Mouse (Mus musculus): ENCODE measurements around the gene Ankra2. TPM values are rescaled to one million over a fixed set of nuclear protein-coding genes. Genes with fewer than 3 reads are reported as not detected.

The Ankra2 gene
- polyA plus RNA-seq, 1 experiment from 2014 or later = 7.6 TPM

DNA sequence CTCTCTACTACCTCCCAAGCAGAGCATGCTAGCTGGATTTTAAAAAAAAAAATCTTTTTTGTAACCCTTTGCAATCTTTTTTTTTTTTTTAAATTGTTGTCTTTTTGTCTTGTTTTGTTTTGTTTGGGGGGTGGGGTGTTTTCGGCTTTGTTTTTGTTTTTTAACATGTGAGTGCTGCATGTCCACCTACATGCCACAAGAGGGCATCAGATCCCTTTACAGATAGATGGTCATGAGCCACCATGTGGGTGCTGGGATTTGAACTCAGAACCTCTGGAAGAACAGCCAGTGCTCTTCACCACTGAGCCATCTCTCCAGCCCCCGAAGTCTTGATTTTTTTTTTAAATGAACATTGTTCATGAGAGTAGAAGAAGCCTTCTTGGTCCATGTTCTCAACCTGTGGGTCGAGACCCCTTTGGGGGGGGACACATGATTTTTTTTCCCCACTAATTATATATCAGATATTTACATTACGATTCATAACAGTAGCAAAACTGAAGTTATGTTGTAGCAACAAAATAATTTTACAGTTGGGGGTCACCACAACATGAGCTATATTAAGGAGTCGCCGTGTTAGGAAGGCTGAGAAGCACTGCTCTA, 35.1 kb downstream of the Ankra2 start:
- no peak overlapping the region for H3K4me2 ChIP-seq
- 71% methylated on average over 6 of the region's 6 CpGs for WGBS (ENCODE audit: insufficient replicate concordance)
- H3K27me3 ChIP-seq = no peaks in the 10 kb centered on the region
- no peaks in the 10 kb centered on the region for H3K4me1 ChIP-seq (replicated peaks)
- no peak for DNase-seq
- no peak for ATAC-seq (ENCODE audit: low read depth)
- no peak overlapping the region for H3K27ac ChIP-seq
- no peak overlapping the region for H3K4me3 ChIP-seq (replicated peaks)
- no peaks in the 10 kb centered on the region for H3K36me3 ChIP-seq
- no peak overlapping the region for H3K9ac ChIP-seq
- 0 out of 2 replicates have a peak, but pooled peaks cover 5% of the 10 kb centered on the region for H3K9me3 ChIP-seq (replicated peaks)

DNA sequence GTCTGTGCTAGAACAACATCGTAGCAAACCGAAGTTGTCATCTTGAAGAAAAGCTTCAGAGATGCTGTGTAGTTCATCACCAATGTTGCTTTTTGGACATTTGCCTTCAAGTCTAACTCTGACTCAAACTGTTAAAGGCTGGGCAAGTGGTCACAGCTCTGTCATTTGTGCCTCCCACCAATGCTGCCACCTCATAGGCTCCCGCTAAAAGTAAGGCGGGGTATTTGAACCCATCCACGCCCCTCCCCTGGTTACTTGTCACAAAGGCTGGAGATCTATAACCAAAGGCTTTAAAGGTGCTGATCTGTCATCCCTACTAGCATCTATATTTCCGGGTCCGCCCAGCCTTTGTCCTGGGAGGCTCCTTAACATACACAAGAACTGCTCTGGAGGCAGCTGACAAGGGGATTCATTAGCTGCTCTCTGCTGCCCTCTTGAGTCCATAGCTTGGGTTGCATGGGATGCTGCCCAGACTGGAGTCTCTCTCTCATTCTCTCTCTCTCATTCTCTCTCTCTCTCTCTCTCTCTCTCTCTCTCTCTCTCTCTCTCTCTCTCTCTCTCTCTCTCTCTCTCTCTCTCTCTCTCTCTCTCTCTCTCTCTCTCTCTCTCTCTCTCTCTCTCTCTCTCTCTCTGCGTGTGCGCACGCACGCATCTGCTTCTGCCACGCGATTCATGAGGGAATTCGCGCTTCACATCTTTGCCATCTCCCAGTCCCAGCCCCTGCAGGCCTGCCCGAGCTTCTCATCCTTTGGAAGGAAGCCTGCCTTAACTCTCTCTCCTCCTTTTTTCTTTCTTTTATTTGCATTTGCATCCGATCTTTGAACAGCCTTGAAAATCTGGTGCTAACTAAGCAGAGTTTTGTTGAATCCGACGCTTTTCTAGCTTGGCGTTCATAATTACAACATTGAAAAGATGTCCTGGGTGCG, 36.2 kb downstream of the Ankra2 start:
- ATAC-seq (ENCODE audit: low read depth) (peak; percentile 53; the same call in 1 of the 2 replicates), DNase-seq (peak; percentile 57)
- Histone ChIP-seq H3K4me2 (no peak overlapping the region), H3K27ac (no peak overlapping the region), H3K9ac (no peak overlapping the region), H3K9me3 (replicated peaks) (0 out of 2 replicates have a peak, but pooled peaks cover 5% of the 10 kb centered on the region), H3K4me3 (replicated peaks) (no peak overlapping the region), H3K27me3 (no peaks in the 10 kb centered on the region), H3K4me1 (replicated peaks) (no peaks in the 10 kb centered on the region), H3K36me3 (no peaks in the 10 kb centered on the region)
- WGBS (ENCODE audit: insufficient replicate concordance) = 43% methylated on average over 21 of the region's 21 CpGs

DNA sequence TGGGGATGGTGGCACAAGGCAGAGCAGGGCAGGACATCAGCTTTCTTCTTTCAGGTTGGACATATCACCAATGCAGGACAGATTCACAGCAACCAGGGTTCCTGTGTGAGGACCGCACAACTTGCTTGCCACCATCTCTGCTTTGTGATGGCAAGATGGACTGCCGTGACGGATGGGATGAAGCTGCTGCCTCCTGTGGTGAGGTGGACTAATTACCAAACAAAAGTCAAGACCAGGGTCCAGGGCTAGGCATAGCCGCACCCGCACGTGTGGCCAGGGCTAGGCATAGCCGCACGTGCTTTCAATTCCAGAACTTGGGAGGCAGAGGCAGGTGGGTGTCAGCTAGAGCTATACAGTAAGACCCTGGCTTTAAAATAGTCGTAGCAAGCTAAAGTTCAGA, 42.4 kb downstream of the Ankra2 start:
- DNase-seq (no peak), ATAC-seq (ENCODE audit: low read depth) (no peak)
- H3K36me3 ChIP-seq = peaks cover 24% of the 10 kb centered on the region
- H3K4me1 ChIP-seq (replicated peaks) = 0 out of 2 replicates have a peak, but pooled peaks cover 4% of the 10 kb centered on the region
- H3K4me2 ChIP-seq = no peak overlapping the region
- H3K9ac ChIP-seq = no peak overlapping the region
- H3K4me3 ChIP-seq (replicated peaks) = no peak overlapping the region
- 80% methylated on average over 9 of the region's 9 CpGs for WGBS (ENCODE audit: insufficient replicate concordance)
- H3K27ac ChIP-seq = no peak overlapping the region
- H3K9me3 ChIP-seq (replicated peaks) = no peaks in the 10 kb centered on the region
- H3K27me3 ChIP-seq = no peaks in the 10 kb centered on the region

DNA sequence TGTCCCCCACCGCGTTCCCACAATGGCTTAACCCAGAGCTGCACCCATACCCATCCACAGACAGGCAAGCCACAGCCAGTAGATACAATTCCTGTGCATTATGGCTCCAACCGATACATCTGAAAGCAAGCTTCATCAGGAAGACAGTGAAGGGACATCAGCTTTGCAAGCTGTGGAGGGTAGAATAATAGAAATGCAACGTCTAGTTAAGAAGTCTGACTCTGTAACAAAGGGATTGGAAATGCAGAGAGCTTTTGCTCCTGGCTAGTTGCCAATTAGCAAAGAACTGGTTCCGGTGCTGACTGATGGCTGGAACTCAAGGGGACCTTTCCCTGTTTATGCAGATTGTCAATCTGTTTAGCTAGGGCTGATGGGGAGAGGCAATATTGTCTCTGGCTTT, 43.5 kb downstream of the Ankra2 start:
- Histone ChIP-seq H3K9ac (no peak overlapping the region), H3K4me1 (replicated peaks) (0 out of 2 replicates have a peak, but pooled peaks cover 4% of the 10 kb centered on the region), H3K27me3 (no peaks in the 10 kb centered on the region), H3K9me3 (replicated peaks) (no peaks in the 10 kb centered on the region), H3K27ac (no peak overlapping the region), H3K36me3 (peaks cover 35% of the 10 kb centered on the region), H3K4me2 (no peak overlapping the region), H3K4me3 (replicated peaks) (no peak overlapping the region)
- DNase-seq = no peak
- 46% methylated on average over 5 of the region's 5 CpGs for WGBS (ENCODE audit: insufficient replicate concordance)
- ATAC-seq (ENCODE audit: low read depth) = no peak

DNA sequence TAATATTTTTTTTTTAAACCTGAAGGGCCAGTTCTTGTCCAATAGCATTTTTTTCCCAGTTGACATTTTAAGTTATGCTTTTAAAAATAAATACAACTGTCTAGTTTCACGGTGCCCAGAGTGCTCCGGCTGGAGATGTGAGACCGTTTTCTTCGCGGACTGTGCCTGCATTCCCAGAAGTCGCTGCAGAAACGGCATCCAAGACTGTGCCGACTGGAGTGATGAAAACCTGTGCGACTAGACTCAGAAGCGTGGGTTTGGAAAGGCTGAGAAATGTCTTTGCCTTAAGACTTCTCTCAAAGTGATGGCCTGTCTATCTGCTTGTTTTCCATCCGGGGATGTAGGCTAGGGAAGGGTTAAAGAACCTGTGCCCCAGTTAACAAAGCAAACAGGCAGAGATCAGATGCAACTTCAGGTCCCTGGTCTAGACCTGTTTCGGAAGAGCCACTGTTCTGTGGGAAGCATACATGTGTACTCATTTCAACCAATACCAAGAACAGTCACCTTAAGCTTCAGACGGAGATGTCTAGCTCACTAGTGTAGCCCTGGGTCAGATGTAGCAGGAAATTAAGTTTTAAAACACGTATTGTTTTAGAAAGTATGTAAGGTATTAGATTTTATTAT, 44.1 kb downstream of the Ankra2 start:
- H3K4me2 ChIP-seq = no peak overlapping the region
- no peaks in the 10 kb centered on the region for H3K9me3 ChIP-seq (replicated peaks)
- H3K27ac ChIP-seq = no peak overlapping the region
- no peak overlapping the region for H3K9ac ChIP-seq
- DNase-seq = no peak
- H3K27me3 ChIP-seq = no peaks in the 10 kb centered on the region
- H3K36me3 ChIP-seq = peaks cover 41% of the 10 kb centered on the region
- no peak for ATAC-seq (ENCODE audit: low read depth)
- H3K4me3 ChIP-seq (replicated peaks) = no peak overlapping the region
- 0 out of 2 replicates have a peak, but pooled peaks cover 8% of the 10 kb centered on the region for H3K4me1 ChIP-seq (replicated peaks)
- WGBS (ENCODE audit: insufficient replicate concordance) = 62% methylated on average over 14 of the region's 14 CpGs

DNA sequence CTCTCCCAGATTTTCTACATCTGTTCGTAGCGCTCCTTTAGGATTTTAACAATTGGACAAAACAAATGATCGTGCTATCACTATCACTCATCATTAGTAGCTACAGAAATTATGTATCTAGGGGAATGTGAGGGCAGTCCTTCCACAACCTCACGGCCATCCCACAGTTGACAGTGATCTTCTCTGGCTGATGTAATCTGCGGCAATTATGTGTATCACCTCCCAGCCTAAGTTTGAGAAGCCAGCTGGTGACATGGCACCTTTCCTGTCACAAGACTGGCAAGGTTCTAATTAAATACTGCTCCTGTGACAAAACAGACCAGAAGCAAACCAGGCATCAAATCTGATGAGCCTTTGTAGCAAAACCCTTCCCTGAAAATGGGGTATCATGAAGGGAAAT, 45.1 kb downstream of the Ankra2 start:
- no peaks in the 10 kb centered on the region for H3K27me3 ChIP-seq
- H3K36me3 ChIP-seq = peaks cover 50% of the 10 kb centered on the region
- ATAC-seq (ENCODE audit: low read depth) = no peak
- no peak overlapping the region for H3K4me2 ChIP-seq
- 81% methylated on average over 5 of the region's 5 CpGs for WGBS (ENCODE audit: insufficient replicate concordance)
- no peak for DNase-seq
- no peaks in the 10 kb centered on the region for H3K9me3 ChIP-seq (replicated peaks)
- no peak overlapping the region for H3K4me3 ChIP-seq (replicated peaks)
- H3K4me1 ChIP-seq (replicated peaks) = 0 out of 2 replicates have a peak, but pooled peaks cover 9% of the 10 kb centered on the region
- no peak overlapping the region for H3K27ac ChIP-seq
- H3K9ac ChIP-seq = no peak overlapping the region

DNA sequence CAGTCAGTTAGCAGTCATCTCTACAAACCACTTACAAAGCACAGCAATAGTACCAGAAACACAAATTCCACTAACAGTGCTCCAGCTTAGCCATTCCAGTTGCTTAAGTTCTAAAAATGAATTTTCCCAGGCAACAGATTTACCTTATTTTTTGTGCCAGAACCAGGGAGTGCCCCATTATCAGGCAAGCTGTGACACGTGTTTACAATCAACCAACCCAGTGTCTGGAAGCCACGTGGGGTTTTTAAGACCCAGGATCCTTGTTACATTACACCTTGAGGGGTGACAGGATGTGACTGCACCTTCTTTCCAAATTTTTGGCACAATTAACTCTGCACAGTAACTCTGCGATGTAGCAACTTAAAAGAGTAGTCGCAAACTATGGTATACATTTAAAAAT, 45.9 kb downstream of the Ankra2 start:
- Histone ChIP-seq H3K9me3 (replicated peaks) (no peaks in the 10 kb centered on the region), H3K4me2 (no peak overlapping the region), H3K27me3 (no peaks in the 10 kb centered on the region), H3K27ac (no peak overlapping the region), H3K4me1 (replicated peaks) (peaks cover 14% of the 10 kb centered on the region; the same call in 1 of the 2 replicates), H3K36me3 (peaks cover 57% of the 10 kb centered on the region), H3K4me3 (replicated peaks) (no peak overlapping the region), H3K9ac (no peak overlapping the region)
- no peak for ATAC-seq (ENCODE audit: low read depth)
- no peak for DNase-seq
- 73% methylated on average over 4 of the region's 4 CpGs for WGBS (ENCODE audit: insufficient replicate concordance)

DNA sequence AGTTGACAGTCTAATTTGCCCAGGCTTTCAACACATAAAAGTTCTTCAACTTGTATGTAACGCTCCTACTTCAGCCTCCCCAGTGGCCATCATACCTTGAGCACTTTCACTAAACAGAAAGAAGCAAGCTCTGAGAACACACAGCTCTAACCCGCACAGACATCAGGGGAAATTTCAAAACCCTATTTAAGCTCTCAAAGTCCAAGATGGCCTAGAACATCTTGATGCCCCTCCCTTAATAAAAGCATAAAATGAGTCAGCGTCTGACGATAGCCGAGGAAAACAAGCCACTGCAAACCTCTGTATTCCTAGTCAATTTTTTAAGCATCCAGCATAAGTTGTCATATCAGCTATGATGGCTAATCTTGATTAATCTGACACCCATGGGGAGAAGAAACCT, 48.7 kb downstream of the Ankra2 start:
- 84% methylated on average over 5 of the region's 5 CpGs for WGBS (ENCODE audit: insufficient replicate concordance)
- Histone ChIP-seq H3K4me1 (replicated peaks) (peaks cover 29% of the 10 kb centered on the region), H3K4me2 (no peak overlapping the region), H3K9ac (no peak overlapping the region), H3K36me3 (peaks cover 69% of the 10 kb centered on the region), H3K27ac (no peak overlapping the region), H3K27me3 (no peaks in the 10 kb centered on the region), H3K9me3 (replicated peaks) (no peaks in the 10 kb centered on the region), H3K4me3 (replicated peaks) (no peak overlapping the region)
- no peak for ATAC-seq (ENCODE audit: low read depth)
- DNase-seq = no peak

DNA sequence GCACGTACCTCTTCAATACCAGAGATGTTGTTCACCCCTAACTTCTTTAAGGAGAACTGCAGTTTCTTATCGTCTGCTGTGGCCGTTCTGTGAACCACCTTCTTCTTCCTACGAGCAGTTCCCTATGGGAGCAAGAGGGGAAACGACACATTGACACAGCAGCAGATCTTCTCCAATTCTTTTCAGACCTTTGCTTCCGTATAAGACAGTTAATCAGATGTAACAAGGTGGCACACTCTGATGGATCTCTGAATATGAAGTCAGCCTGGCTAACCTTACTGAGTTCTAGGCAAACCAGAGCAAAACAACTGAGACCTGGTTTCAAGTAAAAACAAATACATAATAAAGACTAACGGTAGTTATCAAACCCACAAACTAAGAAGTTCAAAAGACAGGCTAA, 50.8 kb downstream of the Ankra2 start:
- H3K36me3 ChIP-seq = peaks cover 59% of the 10 kb centered on the region
- no peaks in the 10 kb centered on the region for H3K9me3 ChIP-seq (replicated peaks)
- H3K4me2 ChIP-seq = 0 out of 2 replicates have a peak overlapping the region, but pooled peaks have one; percentile 19
- H3K4me3 ChIP-seq (replicated peaks) = no peak overlapping the region
- no peak for DNase-seq
- WGBS (ENCODE audit: insufficient replicate concordance) = 61% methylated on average over 7 of the region's 7 CpGs
- no peak for ATAC-seq (ENCODE audit: low read depth)
- no peak overlapping the region for H3K27ac ChIP-seq
- H3K9ac ChIP-seq = no peak overlapping the region
- H3K27me3 ChIP-seq = no peaks in the 10 kb centered on the region
- H3K4me1 ChIP-seq (replicated peaks) = peaks cover 32% of the 10 kb centered on the region

DNA sequence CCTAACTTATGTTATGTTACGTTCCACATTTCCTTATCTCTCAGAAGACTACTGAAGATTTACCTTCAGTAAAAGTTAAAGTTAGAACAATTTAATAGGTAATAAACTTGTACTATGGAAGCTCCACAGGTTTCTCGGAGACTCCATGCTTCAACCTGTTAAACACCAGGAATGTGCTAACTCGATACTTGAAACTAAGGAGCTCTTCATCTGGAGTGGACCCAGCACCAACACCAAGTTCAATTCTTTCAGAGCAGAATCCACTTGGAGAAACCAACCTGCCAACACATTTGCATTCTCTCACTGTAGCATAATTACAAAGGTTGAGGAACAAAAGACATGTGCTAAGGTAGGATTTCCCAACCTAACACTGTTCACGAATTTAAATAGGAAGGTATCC, 52.2 kb downstream of the Ankra2 start:
- H3K27me3 ChIP-seq = no peaks in the 10 kb centered on the region
- DNase-seq (no peak), ATAC-seq (ENCODE audit: low read depth) (no peak)
- peaks cover 34% of the 10 kb centered on the region for H3K4me1 ChIP-seq (replicated peaks)
- H3K9ac ChIP-seq = peak overlapping the region; percentile 97
- H3K27ac ChIP-seq = no peak overlapping the region
- H3K36me3 ChIP-seq = peaks cover 46% of the 10 kb centered on the region
- peak overlapping the region; percentile 81 for H3K4me2 ChIP-seq
- peak overlapping the region; percentile 98 for H3K4me3 ChIP-seq (replicated peaks)
- 46% methylated on average over 4 of the region's 4 CpGs for WGBS (ENCODE audit: insufficient replicate concordance)
- H3K9me3 ChIP-seq (replicated peaks) = no peaks in the 10 kb centered on the region

DNA sequence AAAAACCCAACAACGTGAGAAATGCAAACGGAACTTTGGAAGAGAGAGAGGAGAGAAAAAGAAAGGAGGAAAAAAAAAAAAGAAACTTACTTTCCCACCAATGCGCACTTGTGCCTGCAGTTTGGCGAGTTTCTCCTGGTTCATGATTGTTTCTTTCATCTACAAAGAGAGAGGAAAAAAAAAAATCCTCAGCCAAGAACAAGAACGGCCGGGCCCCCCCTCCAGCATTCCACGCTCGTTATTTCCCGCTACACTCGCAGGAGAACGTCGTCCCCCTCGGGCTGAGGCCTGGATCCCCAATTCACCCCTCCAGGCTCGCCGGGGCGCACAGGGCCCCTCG, 53.2 kb downstream of the Ankra2 start:
- DNase-seq = no peak
- H3K9ac ChIP-seq = peak overlapping the region; percentile 97
- no peak for ATAC-seq (ENCODE audit: low read depth)

More for the DNA sequence above, 53.2 kb downstream of the Ankra2 start:
- Histone ChIP-seq H3K36me3 (peaks cover 39% of the 10 kb centered on the region), H3K27me3 (no peaks in the 10 kb centered on the region), H3K4me1 (replicated peaks) (peaks cover 34% of the 10 kb centered on the region), H3K27ac (peak overlapping the region; percentile 89), H3K4me3 (replicated peaks) (peak overlapping the region; percentile 98), H3K9me3 (replicated peaks) (no peaks in the 10 kb centered on the region), H3K4me2 (peak overlapping the region; percentile 81)
- under 1% methylated on average over 17 of the region's 17 CpGs for WGBS (ENCODE audit: insufficient replicate concordance)
